Mouse (Mus musculus) heart, adult 2 months (tissue): ENCODE measurements around the gene Sod3.

Source experiments
- CTCF ChIP-seq: fragments of 200-600 bp; IDR thresholded peaks from 2 replicates; pipeline ENCODE4 v1.8.1; 2022; ENCODE audit warnings: antibody characterized with exemption, mild to moderate bottlenecking, moderate library complexity
- POLR2A ChIP-seq: fragments of 200-500 bp; IDR thresholded peaks from 2 replicates; pipeline ENCODE4 v1.6.1; 2011; ENCODE audit warnings: mild to moderate bottlenecking, low read depth, low read length, control low read depth; ENCODE audit not compliant: insufficient read depth

- TF ChIP-seq POLR2A (no peak), CTCF (no peak)
These were observed 7.3 kb downstream of the Sod3 start for GRCm38 (mm10) chr5:52370901-52371300.
